Mouse (Mus musculus) layer of hippocampus, adult 2 months (tissue): ENCODE measurements at regions not wholly inside any gene's neighbourhood (a gene's known extent, or its start where the extent isn't known, plus 50 kb on each side); places are given as distances from the start of the nearest gene placed in this dataset.

ENCODE experiments used
- DNase-seq, 2 experiments: peaks; one replicate each; pipeline ENCODE4 v3.0.0; 2022; ENCODE audit warnings: low spot score in 2 of 2
- H3K27ac ChIP-seq: fragments of 200-600 bp; 2 replicates; pipeline ENCODE4 v1.8.1; 2022
- H3K4me3 ChIP-seq: fragments of 200-600 bp; 2 replicates; pipeline ENCODE4 v1.8.1; 2022; ENCODE audit warnings: mild to moderate bottlenecking
- CTCF ChIP-seq: fragments of 200-600 bp; conservative IDR thresholded peaks from 2 replicates; pipeline ENCODE4 v1.8.1; 2022; ENCODE audit warnings: antibody characterized with exemption, mild to moderate bottlenecking, moderate library complexity

- no peak for DNase-seq
- no peak for TF ChIP-seq CTCF
- no peak overlapping the region for H3K4me3 ChIP-seq
- H3K27ac ChIP-seq: no peak overlapping the region
Observed at GRCm38 (mm10) chr5:67544028-67544589, 63.6 kb upstream of the Shisa3 start.

GRCm38 (mm10) chr5:67550257-67550656 lies 57.4 kb upstream of the Shisa3 start:
- no peak overlapping the region for H3K4me3 ChIP-seq
- TF ChIP-seq CTCF: peak; percentile 22; the same call in 1 of the 2 replicates
- DNase-seq: no peak
- no peak overlapping the region for H3K27ac ChIP-seq

- no peak for TF ChIP-seq CTCF
- Histone ChIP-seq H3K4me3 (no peak overlapping the region), H3K27ac (no peak overlapping the region)
- no peak for DNase-seq
Observed at GRCm38 (mm10) chr5:67551668-67552390, 55.9 kb upstream of the Shisa3 start.

GRCm38 (mm10) chr5:67552865-67553264 lies 54.8 kb upstream of the Shisa3 start:
- DNase-seq: no peak
- H3K4me3 ChIP-seq: no peak overlapping the region
- no peak for TF ChIP-seq CTCF
- H3K27ac ChIP-seq: no peak overlapping the region
